ENCODE assay signal across 9 mouse cellular contexts in the genomic region with DNA sequence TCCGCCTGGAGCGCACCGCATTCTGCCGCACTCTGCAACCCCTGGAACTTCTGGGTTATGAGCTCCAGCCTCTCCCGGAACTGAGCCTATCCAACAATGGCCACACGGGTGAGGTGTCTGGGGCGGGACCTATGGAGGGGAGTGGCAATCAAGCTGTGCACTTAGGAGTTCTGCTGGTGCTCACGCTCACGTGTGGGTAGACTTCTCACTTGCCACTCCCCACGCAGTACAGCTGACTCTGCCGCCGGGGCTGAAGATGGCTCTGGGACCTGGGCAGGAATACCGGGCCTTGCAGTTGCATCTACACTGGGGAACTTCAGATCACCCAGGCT. TPM values are rescaled to one million over a fixed set of nuclear protein-coding genes. Genes with fewer than 3 reads are reported as not detected.
DNase-seq lines count a peak whose midpoint lies in the region; ATAC-seq lines count a peak whose summit lies in the region.
"Had no signal": no experiment of that assay in that cellular context is flagged by ENCODE, and none has a peak within 500 bp of the region (broad histone marks: within the 10 kb centered on the region; RNA-seq: fewer than 3 reads in every experiment).

No protein-coding gene starts in this region.

- H3K4me2 ChIP-seq in liver, embryonic 15.5 days, result peak overlapping the region; percentile 80

- no peak overlapping the region for H3K27ac ChIP-seq in liver, embryonic 15.5 days (replicated peaks)

- H3K4me3 ChIP-seq in liver, embryonic 15.5 days (replicated peaks), result peak overlapping the region; percentile 56

- H3K36me3 ChIP-seq in liver, embryonic 15.5 days (replicated peaks), result no peaks in the 10 kb centered on the region

- peak overlapping the region; percentile 51 for H3K9ac ChIP-seq in liver, embryonic 15.5 days

- ATAC-seq in CD4-positive, CD25-positive, alpha-beta regulatory T cell, adult 4 months, result peak; percentile 99
- ATAC-seq in erythroid progenitor cell, adult 5-6 weeks (replicated peaks; ENCODE audit: low FRiP score, poor library complexity, severe bottlenecking), result peak; percentile 58; the same call in 1 of the 2 replicates
- peak; percentile 69; the same call in 1 of the 2 replicates for ATAC-seq in liver, embryonic 15.5 days (ENCODE audit: insufficient read depth)

- WGBS in liver, embryonic 15.5 days (ENCODE audit: insufficient replicate concordance), result under 1% methylated on average over 13 of the region's 13 CpGs

- H3K4me1 ChIP-seq in liver, embryonic 15.5 days (replicated peaks), result peaks cover 27% of the 10 kb centered on the region

- H3K9me3 ChIP-seq in liver, embryonic 15.5 days (replicated peaks), result no peaks in the 10 kb centered on the region

- intact Hi-C loops in gastrocnemius, postnatal 14 days (cut with DNase I; ENCODE audit: low total_unique reads), result no loop called here

- H3K27me3 ChIP-seq in liver, embryonic 15.5 days, result peaks cover 24% of the 10 kb centered on the region; the same call in 1 of the 2 replicates

- peak; percentile 79 for DNase-seq in R1 (ENCODE audit: low read depth, low spot score)
- peak; percentile 86 for DNase-seq in induced T-regulatory cell, adult 2 months (ENCODE audit: low read depth)
- DNase-seq in naive thymus-derived CD4-positive, alpha-beta T cell, adult 2 months (ENCODE audit: low read depth), result peak; percentile 87
- DNase-seq in yolk sac, embryonic 10.5 days (ENCODE audit: low spot score), result peak; percentile 36
- DNase-seq in gastrocnemius, postnatal 14 days, result no peak

RNA-seq across cellular contexts. Expression of a gene that starts 1.9 kb away (rescaled TPM):
- polyA plus RNA-seq in CD4-positive, CD25-positive, alpha-beta regulatory T cell, adult 4 months (2017; shearing (Covaris generic)), result 1 to 10 TPM in 1 of 2 experiments, under 1 TPM in 1; 0.32 to 1.5 TPM
- total RNA-seq in erythroid progenitor cell, adult 5-6 weeks (2015; ENCODE audit: low replicate concordance), result 1.7 TPM in 1 of 2 replicates, not detected in the other
- not detected in 2 replicates for total RNA-seq in erythroid progenitor cell, adult 5-6 weeks (2017; ENCODE audit: low replicate concordance)
- polyA plus RNA-seq in liver, embryonic 15.5 days (2015; fragmentation: Nextera tagmentation; extraction: Ambion mirVana), result 1.3 and 1.9 TPM in 2 replicates
- total RNA-seq in gastrocnemius, postnatal 14 days (2021), result 1 to 10 TPM; 2.1 to 2.9 TPM

RNA-seq across cellular contexts. Expression of a gene that starts 9.1 kb away (rescaled TPM):
- polyA plus RNA-seq in CD4-positive, CD25-positive, alpha-beta regulatory T cell, adult 4 months (2017; shearing (Covaris generic)), result 1 to 10 TPM; 4.9 to 8.3 TPM
- total RNA-seq in erythroid progenitor cell, adult 5-6 weeks (2015; ENCODE audit: low replicate concordance), result 233 and 242 TPM in 2 replicates
- 202 and 213 TPM in 2 replicates for total RNA-seq in erythroid progenitor cell, adult 5-6 weeks (2017; ENCODE audit: low replicate concordance)
- polyA plus RNA-seq in liver, embryonic 15.5 days (2015; fragmentation: Nextera tagmentation; extraction: Ambion mirVana), result 34.5 and 38.2 TPM in 2 replicates
- 1 to 10 TPM; 1.3 to 1.6 TPM for total RNA-seq in gastrocnemius, postnatal 14 days (2021)

RNA-seq across cellular contexts. Expression of a gene that starts 14.9 kb away (rescaled TPM):
- not detected for polyA plus RNA-seq in CD4-positive, CD25-positive, alpha-beta regulatory T cell, adult 4 months (2017; shearing (Covaris generic))
- total RNA-seq in erythroid progenitor cell, adult 5-6 weeks (2015; ENCODE audit: low replicate concordance), result not detected in 2 replicates
- not detected in 2 replicates for total RNA-seq in erythroid progenitor cell, adult 5-6 weeks (2017; ENCODE audit: low replicate concordance)
- 34.1 and 47.4 TPM in 2 replicates for polyA plus RNA-seq in liver, embryonic 15.5 days (2015; fragmentation: Nextera tagmentation; extraction: Ambion mirVana)
- total RNA-seq in gastrocnemius, postnatal 14 days (2021), result 1,000 to 10,000 TPM; 8,430 to 9,008 TPM

RNA-seq across cellular contexts. Expression of a gene that starts 15.9 kb away (rescaled TPM):
- polyA plus RNA-seq in CD4-positive, CD25-positive, alpha-beta regulatory T cell, adult 4 months (2017; shearing (Covaris generic)), result 10 to 100 TPM; 64.0 to 76.0 TPM
- total RNA-seq in erythroid progenitor cell, adult 5-6 weeks (2015; ENCODE audit: low replicate concordance), result 26.0 and 46.9 TPM in 2 replicates
- 38.5 and 41.1 TPM in 2 replicates for total RNA-seq in erythroid progenitor cell, adult 5-6 weeks (2017; ENCODE audit: low replicate concordance)
- polyA plus RNA-seq in liver, embryonic 15.5 days (2015; fragmentation: Nextera tagmentation; extraction: Ambion mirVana), result 33.5 and 34.2 TPM in 2 replicates
- 10 to 100 TPM; 25.7 to 25.9 TPM for total RNA-seq in gastrocnemius, postnatal 14 days (2021)

RNA-seq across cellular contexts. Expression of a gene that starts 25.1 kb away (rescaled TPM):
- polyA plus RNA-seq in CD4-positive, CD25-positive, alpha-beta regulatory T cell, adult 4 months (2017; shearing (Covaris generic)), result 100 to 1,000 TPM; 144 to 199 TPM
- not detected in 2 replicates for total RNA-seq in erythroid progenitor cell, adult 5-6 weeks (2015; ENCODE audit: low replicate concordance)
- total RNA-seq in erythroid progenitor cell, adult 5-6 weeks (2017; ENCODE audit: low replicate concordance), result 3.2 TPM in 1 of 2 replicates, not detected in the other
- polyA plus RNA-seq in liver, embryonic 15.5 days (2015; fragmentation: Nextera tagmentation; extraction: Ambion mirVana), result 0.07 and 0.18 TPM in 2 replicates
- not detected for total RNA-seq in gastrocnemius, postnatal 14 days (2021)
- total RNA-seq: gastrocnemius, postnatal 4 days had no signal

Comparison
In these comparisons a context has a peak if more than half of its experiments do, and no peak if none do; other contexts are left out.
1. RNA of a gene that starts 9.1 kb away (total RNA-seq): 202 to 242 TPM in erythroid progenitor cell, adult 5-6 weeks; 1.3 to 1.6 TPM in gastrocnemius, postnatal 14 days; every median in the first group is over 10 times any median in the second.
2. RNA of a gene that starts 14.9 kb away (total RNA-seq): 8,430 to 9,008 TPM in gastrocnemius, postnatal 14 days; not detected in erythroid progenitor cell, adult 5-6 weeks; every median in the first group is over 1,000 times any median in the second.
3. Peak in every context shown above with its lines, with median percentiles within 50 percentile points of each other: ATAC-seq.